Mouse (Mus musculus) liver, embryonic 16.5 days (tissue): ENCODE data around the gene Mthfd1. TPM values are rescaled to one million over a fixed set of nuclear protein-coding genes. Genes with fewer than 3 reads are reported as not detected.

Source experiments
- ATAC-seq: fragments of 200-750 bp; cut with Nextera tagmentation; 2 replicates; pipeline ENCODE4 v1.8.0; 2017; ENCODE audit warnings: low read depth, mild to moderate bottlenecking, moderate number of reproducible peaks, moderate library complexity
- H3K27ac ChIP-seq: fragments of 300-500 bp; sonication (generic); 2 replicates; pipeline ENCODE4 v1.5.1; 2014; ENCODE audit warnings: mild to moderate bottlenecking, low read length
- H3K27me3 ChIP-seq: fragments of 300-500 bp; sonication (generic); 2 replicates; pipeline ENCODE4 v1.6.1; 2014; ENCODE audit warnings: low read depth, low read length, mixed read lengths; ENCODE audit not compliant: control insufficient read depth, insufficient read depth
- H3K36me3 ChIP-seq: fragments of 300-500 bp; sonication (generic); 2 replicates; pipeline ENCODE4 v1.6.1; 2014; ENCODE audit warnings: mild to moderate bottlenecking; ENCODE audit not compliant: control insufficient read depth, insufficient read depth
- H3K4me1 ChIP-seq: fragments of 300-500 bp; sonication (generic); 2 replicates; pipeline ENCODE4 v1.6.1; 2014; ENCODE audit warnings: low read depth, low read length, mixed read lengths; ENCODE audit not compliant: control insufficient read depth
- H3K4me2 ChIP-seq: fragments of 300-500 bp; sonication (generic); 2 replicates; pipeline ENCODE4 v1.6.1; 2014; ENCODE audit warnings: low read depth, low read length, mixed read lengths
- H3K4me3 ChIP-seq: fragments of 300-500 bp; sonication (generic); 2 replicates; pipeline ENCODE4 v1.5.1; 2014; ENCODE audit warnings: low read depth, mild to moderate bottlenecking, low read length
- H3K9ac ChIP-seq: fragments of 300-500 bp; sonication (generic); 2 replicates; pipeline ENCODE4 v1.6.1; 2014; ENCODE audit warnings: low read depth, low read length
- H3K9me3 ChIP-seq: fragments of 300-500 bp; sonication (generic); replicated peaks from 2 replicates; pipeline ENCODE4 v1.6.1; 2016; ENCODE audit warnings: low read length; ENCODE audit not compliant: control insufficient read depth
- WGBS: fragments of 180-500 bp; shearing (Covaris S2); extraction: QIAGEN DNeasy Blood & Tissue Kit; methylation state at CpG from one replicate; pipeline ENCODE4 v1.1.7; 2014; ENCODE audit not compliant: insufficient replicate concordance; 5-methylcytosine and 5-hydroxymethylcytosine counted together
- polyA plus RNA-seq: library from polyadenylated mRNA; unstranded; fragments of >200 nt; fragmentation: Nextera tagmentation; extraction: Ambion mirVana; gene quantifications from 2 replicates; pipeline ENCODE4 v1.2.1, GENCODE M21; 2015

The Mthfd1 gene
- polyA plus RNA-seq, 1 experiment from 2014 or later, result 100 TPM

- ATAC-seq, result no peak
- 0 out of 2 replicates have a peak, but pooled peaks cover 3% of the 10 kb centered on the region for H3K36me3 ChIP-seq
- H3K9ac ChIP-seq, result no peak overlapping the region
These were observed 13.6 kb downstream of the Mthfd1 start for GRCm38 (mm10) chr12:76268686-76269085.

GRCm38 (mm10) chr12:76269196-76269595, 14.1 kb downstream of the Mthfd1 start:
- Histone ChIP-seq H3K9ac (no peak overlapping the region), H3K4me2 (no peak overlapping the region), H3K27me3 (no peaks in the 10 kb centered on the region), H3K4me1 (peaks cover 16% of the 10 kb centered on the region), H3K27ac (peak overlapping the region; percentile 65), H3K9me3 (no peaks in the 10 kb centered on the region), H3K36me3 (0 out of 2 replicates have a peak, but pooled peaks cover 3% of the 10 kb centered on the region), H3K4me3 (no peak overlapping the region)
- ATAC-seq, result peak; percentile 60
- 66% methylated on average over 7 of the region's 7 CpGs for WGBS

More at GRCm38 (mm10) chr12:76268686-76269085, 13.6 kb downstream of the Mthfd1 start:
- Histone ChIP-seq H3K27ac (peak overlapping the region; percentile 41), H3K4me3 (no peak overlapping the region), H3K9me3 (no peaks in the 10 kb centered on the region), H3K27me3 (no peaks in the 10 kb centered on the region), H3K4me2 (no peak overlapping the region), H3K4me1 (peaks cover 19% of the 10 kb centered on the region)
- 72% methylated on average over 10 of the region's 10 CpGs for WGBS

DNA sequence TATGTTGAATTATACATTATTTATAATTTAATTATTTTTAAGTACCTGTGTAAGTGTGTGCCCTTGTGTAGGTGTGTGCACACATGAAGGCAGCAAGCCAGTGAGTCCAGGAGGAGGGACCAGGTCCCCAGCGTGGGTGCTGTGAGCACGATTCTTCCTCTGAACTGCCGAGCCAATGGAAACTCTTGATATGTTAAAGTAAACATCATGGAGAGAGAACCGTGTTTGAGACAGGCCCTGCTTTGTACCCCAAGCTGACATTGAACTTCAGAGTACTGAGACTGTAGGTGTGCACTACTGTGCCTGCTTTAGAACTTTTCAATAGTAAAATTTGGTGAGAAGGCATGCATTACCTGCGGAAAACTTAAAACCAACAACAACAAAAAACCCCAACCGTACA, 16.4 kb downstream of the Mthfd1 start:
- peak; percentile 43 for ATAC-seq
- 71% methylated on average over 6 of the region's 6 CpGs for WGBS
- no peak overlapping the region for H3K4me2 ChIP-seq
- H3K9ac ChIP-seq, result no peak overlapping the region
- 0 out of 2 replicates have a peak, but pooled peaks cover under 1% of the 10 kb centered on the region for H3K36me3 ChIP-seq
- H3K9me3 ChIP-seq, result no peaks in the 10 kb centered on the region
- no peaks in the 10 kb centered on the region for H3K27me3 ChIP-seq
- no peak overlapping the region for H3K4me3 ChIP-seq
- peaks cover 16% of the 10 kb centered on the region for H3K4me1 ChIP-seq
- H3K27ac ChIP-seq, result peak overlapping the region; percentile 77

DNA sequence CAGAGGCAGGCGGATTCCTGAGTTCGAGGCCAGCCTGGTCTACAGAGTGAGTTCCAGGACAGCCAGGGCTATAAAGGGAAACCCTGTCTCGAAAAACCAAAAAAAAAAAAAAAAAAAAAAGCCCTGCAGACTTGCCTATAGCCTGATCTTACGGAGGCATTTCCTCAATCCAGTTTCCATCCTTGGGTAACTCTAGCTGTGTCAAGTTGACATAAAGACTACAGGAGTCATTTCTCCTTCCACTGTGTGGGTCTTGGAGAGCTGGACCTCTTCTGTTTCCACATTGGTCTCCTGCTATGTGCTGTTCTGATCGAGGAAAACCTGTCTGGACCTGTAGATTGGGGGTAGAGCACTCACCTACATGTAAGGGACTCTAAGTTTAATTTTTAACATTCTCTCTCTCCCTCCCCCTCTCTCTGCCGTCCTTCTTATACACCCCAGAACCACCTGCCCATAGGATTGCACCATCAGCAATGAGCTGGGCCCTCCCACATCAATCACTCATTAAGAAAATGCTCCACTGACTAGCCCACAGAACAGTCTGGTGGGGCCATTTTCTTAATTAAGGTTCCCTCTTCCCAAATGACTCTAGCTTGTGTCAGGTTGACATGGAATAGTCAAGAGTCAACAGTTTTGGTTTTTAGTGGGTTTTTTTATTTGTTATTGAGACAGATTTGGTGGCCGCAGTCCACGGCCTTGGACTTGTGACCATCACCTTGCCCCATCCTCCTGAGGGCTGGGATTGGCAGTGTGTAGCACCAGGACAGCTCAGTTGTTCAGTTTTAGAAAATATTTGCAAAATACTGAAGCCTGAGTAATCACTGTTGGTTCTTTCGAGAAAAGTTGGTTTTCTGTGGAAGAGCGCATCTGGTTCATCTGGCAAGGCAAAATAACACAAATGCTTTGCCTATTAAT, 17.8 kb downstream of the Mthfd1 start:
- Histone ChIP-seq H3K4me1 (peaks cover 16% of the 10 kb centered on the region), H3K27ac (peak overlapping the region; percentile 70), H3K4me3 (no peak overlapping the region), H3K4me2 (no peak overlapping the region), H3K9ac (no peak overlapping the region), H3K36me3 (no peaks in the 10 kb centered on the region), H3K27me3 (no peaks in the 10 kb centered on the region), H3K9me3 (no peaks in the 10 kb centered on the region)
- 70% methylated on average over 10 of the region's 10 CpGs for WGBS
- ATAC-seq, result peak; percentile 80

DNA sequence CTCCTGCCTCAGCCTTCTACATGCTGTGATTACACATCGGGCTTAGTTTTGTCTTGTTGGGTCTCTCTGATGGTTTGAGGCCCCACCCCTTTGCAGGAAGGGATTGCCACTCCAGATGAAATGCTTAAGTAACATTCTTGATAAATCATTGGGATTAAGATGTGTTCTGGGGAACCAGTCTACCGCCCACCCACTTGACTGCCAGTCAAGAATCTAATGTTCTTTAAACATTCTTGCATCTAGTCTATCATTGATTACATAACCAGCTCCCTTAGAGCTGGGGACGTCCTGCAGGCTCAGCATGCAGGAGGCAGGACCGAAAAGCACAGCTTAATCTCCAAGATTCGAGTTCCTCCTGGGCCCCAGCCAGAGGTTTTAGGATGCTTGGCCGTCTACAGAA, 23.1 kb downstream of the Mthfd1 start:
- Histone ChIP-seq H3K27me3 (no peaks in the 10 kb centered on the region), H3K4me1 (peaks cover 2% of the 10 kb centered on the region), H3K4me3 (no peak overlapping the region), H3K9ac (no peak overlapping the region), H3K36me3 (peaks cover 11% of the 10 kb centered on the region), H3K9me3 (no peaks in the 10 kb centered on the region), H3K4me2 (no peak overlapping the region), H3K27ac (no peak overlapping the region)
- WGBS, result 61% methylated on average over 6 of the region's 6 CpGs
- ATAC-seq, result no peak

GRCm38 (mm10) chr12:76280556-76280955, 25.5 kb downstream of the Mthfd1 start:
- ATAC-seq, result no peak
- no peak overlapping the region for H3K9ac ChIP-seq
- H3K27ac ChIP-seq, result no peak overlapping the region
- no peaks in the 10 kb centered on the region for H3K27me3 ChIP-seq
- H3K4me2 ChIP-seq, result no peak overlapping the region
- no peak overlapping the region for H3K4me3 ChIP-seq
- H3K9me3 ChIP-seq, result no peaks in the 10 kb centered on the region
- H3K36me3 ChIP-seq, result peaks cover 14% of the 10 kb centered on the region
- WGBS, result 80% methylated on average over 9 of the region's 9 CpGs
- H3K4me1 ChIP-seq, result no peaks in the 10 kb centered on the region

DNA sequence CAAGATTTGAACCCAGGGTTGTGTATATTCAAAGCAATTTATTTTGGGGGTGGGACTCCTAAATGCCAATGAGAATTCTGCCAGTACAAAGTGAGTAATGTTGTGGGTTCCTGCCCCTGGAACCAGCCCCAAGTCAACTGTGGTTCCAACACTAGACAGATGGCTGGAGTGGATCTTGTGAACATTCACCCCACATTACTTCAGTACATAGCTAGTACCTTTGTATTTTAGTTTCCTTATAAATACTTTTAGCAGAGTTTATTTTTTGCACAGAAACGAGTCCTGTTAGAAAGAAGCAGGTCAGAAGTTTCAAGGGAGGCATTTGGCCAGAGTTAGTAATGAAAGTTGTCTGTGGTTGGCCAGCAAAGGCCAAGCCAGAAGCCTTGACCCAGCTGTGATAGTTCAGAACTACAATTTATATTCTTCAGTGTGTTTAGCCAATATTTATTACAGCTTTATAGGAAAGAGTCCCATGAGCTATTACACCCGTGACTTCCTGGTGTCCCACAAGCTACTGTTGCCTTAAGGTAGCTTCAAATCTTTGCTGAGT, 26.1 kb downstream of the Mthfd1 start:
- no peak for ATAC-seq
- peaks cover 17% of the 10 kb centered on the region for H3K36me3 ChIP-seq
- no peak overlapping the region for H3K4me3 ChIP-seq
- no peaks in the 10 kb centered on the region for H3K27me3 ChIP-seq
- H3K27ac ChIP-seq, result no peak overlapping the region
- H3K4me2 ChIP-seq, result no peak overlapping the region
- H3K4me1 ChIP-seq, result no peaks in the 10 kb centered on the region
- H3K9ac ChIP-seq, result no peak overlapping the region
- no peaks in the 10 kb centered on the region for H3K9me3 ChIP-seq
- 73% methylated on average over 2 of the region's 2 CpGs for WGBS

- H3K9me3 ChIP-seq, result no peaks in the 10 kb centered on the region
- H3K36me3 ChIP-seq, result peaks cover 17% of the 10 kb centered on the region
- WGBS, result 52% methylated on average over 4 of the region's 4 CpGs
- H3K4me3 ChIP-seq, result no peak overlapping the region
- H3K27me3 ChIP-seq, result no peaks in the 10 kb centered on the region
- no peak overlapping the region for H3K9ac ChIP-seq
- H3K27ac ChIP-seq, result no peak overlapping the region
- ATAC-seq, result no peak
- H3K4me2 ChIP-seq, result no peak overlapping the region
- H3K4me1 ChIP-seq, result no peaks in the 10 kb centered on the region
These were observed 27.0 kb downstream of the Mthfd1 start for GRCm38 (mm10) chr12:76282132-76282531.
